In genomic region chr11:43568263-43568662, GRCm38 (mm10) we compare ENCODE assay signal across 11 mouse cellular contexts. TPM values are rescaled to one million over a fixed set of nuclear protein-coding genes. Genes with fewer than 3 reads are reported as not detected.
A peak's percentile ranks its signal among the peaks of the same experiment; 100 is the strongest.
DNase-seq lines count a peak whose midpoint lies in the region; ATAC-seq and TF ChIP-seq lines count a peak whose summit lies in the region.
"Had no signal": no experiment of that assay in that cellular context is flagged by ENCODE, and none has a peak within 500 bp of the region (broad histone marks: within the 10 kb centered on the region; RNA-seq: fewer than 3 reads in every experiment).

No protein-coding gene starts in this region.

- no peak overlapping the region for H3K4me2 ChIP-seq in liver, embryonic 11.5 days
- H3K4me2 ChIP-seq in lung, embryonic 14.5 days: no peak overlapping the region

- H3K4me3 ChIP-seq in liver, adult 2 months (ENCODE audit: insufficient read depth, low read depth, low read length): no peak overlapping the region
- no peak overlapping the region for H3K4me3 ChIP-seq in liver, embryonic 11.5 days (ENCODE audit: low read depth, low read length)
- H3K4me3 ChIP-seq in lung, embryonic 14.5 days (ENCODE audit: low read depth, low read length): no peak overlapping the region
- H3K4me3 ChIP-seq: erythroblast, embryonic 14.5 days had no signal

- H3K9me3 ChIP-seq in liver, embryonic 11.5 days (ENCODE audit: control insufficient read depth, low read length): no peaks in the 10 kb centered on the region
- H3K9me3 ChIP-seq in lung, embryonic 14.5 days (ENCODE audit: low read depth, low read length): no peaks in the 10 kb centered on the region

- 52% methylated on average over 5 of the region's 5 CpGs for WGBS in liver, adult 2 months
- WGBS in liver, embryonic 11.5 days: 40% methylated on average over 5 of the region's 5 CpGs
- WGBS in lung, embryonic 14.5 days: 59% methylated on average over 5 of the region's 5 CpGs

- no peak overlapping the region for H3K27ac ChIP-seq in liver, adult 2 months (replicated peaks; ENCODE audit: insufficient read depth, low read depth, low read length)
- no peak overlapping the region for H3K27ac ChIP-seq in liver, embryonic 11.5 days (ENCODE audit: low read depth, low read length)
- H3K27ac ChIP-seq in lung, embryonic 14.5 days (ENCODE audit: low read depth): peak overlapping the region; percentile 13; the same call in 1 of the 2 replicates
- H3K27ac ChIP-seq: macrophage had no signal

- ATAC-seq in liver, embryonic 11.5 days (replicated peaks; ENCODE audit: low FRiP score): no peak
- 0 out of 2 replicates have a peak, but pooled peaks have one; percentile 52 for ATAC-seq in erythroblast, adult 5-6 weeks (replicated peaks; ENCODE audit: low FRiP score, poor library complexity, severe bottlenecking)
- no peak for ATAC-seq in lung, embryonic 14.5 days (ENCODE audit: insufficient read depth)
- no peak for ATAC-seq in erythroid progenitor cell, adult 5-6 weeks (replicated peaks; ENCODE audit: low FRiP score, poor library complexity, severe bottlenecking)

- no peak overlapping the region for H3K9ac ChIP-seq in liver, adult 2 months (ENCODE audit: low read depth, low read length)
- H3K9ac ChIP-seq in liver, embryonic 11.5 days (ENCODE audit: low read depth, low read length): no peak overlapping the region
- H3K9ac ChIP-seq in lung, embryonic 14.5 days: no peak overlapping the region

- no peak for TF ChIP-seq POLR2A in liver, adult 2 months (IDR thresholded peaks at IDR 0.05; ENCODE audit: extremely low read depth, insufficient read depth, low read length)

- H3K36me3 ChIP-seq in liver, adult 2 months (ENCODE audit: control insufficient read depth, insufficient read depth, low read length): no peaks in the 10 kb centered on the region
- no peaks in the 10 kb centered on the region for H3K36me3 ChIP-seq in liver, embryonic 11.5 days (ENCODE audit: control insufficient read depth, insufficient read depth, low read length)
- H3K36me3 ChIP-seq in lung, embryonic 14.5 days (ENCODE audit: insufficient read depth): 0 out of 2 replicates have a peak, but pooled peaks cover 3% of the 10 kb centered on the region

- no peaks in the 10 kb centered on the region for H3K4me1 ChIP-seq in liver, adult 2 months (ENCODE audit: control insufficient read depth, insufficient read depth, low read length)
- peaks cover 6% of the 10 kb centered on the region for H3K4me1 ChIP-seq in liver, embryonic 11.5 days (replicated peaks; ENCODE audit: control insufficient read depth, insufficient read depth, low read length)
- no peaks in the 10 kb centered on the region; the same call in 1 of the 2 replicates for H3K4me1 ChIP-seq in lung, embryonic 14.5 days (ENCODE audit: insufficient read depth)

- H3K79me2 ChIP-seq in liver, adult 2 months (ENCODE audit: control insufficient read depth, insufficient read depth, low read length): no peaks in the 10 kb centered on the region

- DNase-seq in adrenal gland, postnatal 25 days: peak; percentile 35
- no peak for DNase-seq in adrenal gland, postnatal 4 days (ENCODE audit: low spot score in 2 of 2)
- peak; percentile 28 for DNase-seq in liver, adult 2 months (ENCODE audit: extremely low read depth, low read depth, low spot score)
- no peak for DNase-seq in liver, embryonic 11.5 days (ENCODE audit: low spot score)
- peak; percentile 47 for DNase-seq in lung, embryonic 14.5 days
- peak; percentile 58 for DNase-seq in thymus, postnatal 25 days

- no peaks in the 10 kb centered on the region for H3K27me3 ChIP-seq in liver, adult 2 months (ENCODE audit: control insufficient read depth, insufficient read depth, low read length)
- H3K27me3 ChIP-seq in liver, embryonic 11.5 days (replicated peaks; ENCODE audit: control insufficient read depth, insufficient read depth, low read length): no peaks in the 10 kb centered on the region
- H3K27me3 ChIP-seq in lung, embryonic 14.5 days (ENCODE audit: insufficient read depth, low read length): no peaks in the 10 kb centered on the region

- peak; percentile 62 for TF ChIP-seq CTCF in liver, adult 2 months (IDR thresholded peaks at IDR 0.05; ENCODE audit: low read depth, low read length)
- peak; percentile 75 for TF ChIP-seq CTCF in lung, embryonic 14.5 days (IDR thresholded peaks at IDR 0.05; ENCODE audit: low read depth)

RNA-seq across cellular contexts. Expression of gene 4933415A04Rik, which starts 18.6 kb away (rescaled TPM):
- 1.0 and 1.1 TPM in 2 replicates for total RNA-seq in adrenal gland, postnatal 25 days (2021)
- total RNA-seq in adrenal gland, postnatal 4 days (2021): 1 to 10 TPM; 3.7 to 4.0 TPM
- not detected in 2 replicates for total RNA-seq in liver, adult 2 months (2014; rRNA removed)
- polyA plus RNA-seq in liver, adult 2 months (2012; rRNA removed): not detected in 2 replicates
- 2.1 and 2.7 TPM in 2 replicates for polyA plus RNA-seq in liver, embryonic 11.5 days (2014; fragmentation: Nextera tagmentation; extraction: Ambion mirVana)
- not detected in 2 replicates for total RNA-seq in erythroblast, adult 5-6 weeks (2015; ENCODE audit: low replicate concordance)
- not detected in 2 replicates for total RNA-seq in erythroblast, adult 5-6 weeks (2017; ENCODE audit: low replicate concordance)
- polyA plus RNA-seq in lung, embryonic 14.5 days (2014; fragmentation: Nextera tagmentation; extraction: Ambion mirVana): 6.9 and 7.6 TPM in 2 replicates
- not detected in 2 replicates for total RNA-seq in erythroid progenitor cell, adult 5-6 weeks (2015; ENCODE audit: low replicate concordance)
- not detected in 2 replicates for total RNA-seq in erythroid progenitor cell, adult 5-6 weeks (2017; ENCODE audit: low replicate concordance)
- polyA plus RNA-seq: erythroblast, embryonic 14.5 days; macrophage had no signal

RNA-seq across cellular contexts. Expression of gene Fabp6, which starts 33.1 kb away (rescaled TPM):
- not detected in 2 replicates for total RNA-seq in adrenal gland, postnatal 25 days (2021)
- not detected for total RNA-seq in adrenal gland, postnatal 4 days (2021)
- not detected in 2 replicates for total RNA-seq in liver, adult 2 months (2014; rRNA removed)
- not detected in 2 replicates for polyA plus RNA-seq in liver, adult 2 months (2012; rRNA removed)
- polyA plus RNA-seq in liver, embryonic 11.5 days (2014; fragmentation: Nextera tagmentation; extraction: Ambion mirVana): not detected in 2 replicates
- not detected in 2 replicates for total RNA-seq in erythroblast, adult 5-6 weeks (2015; ENCODE audit: low replicate concordance)
- not detected in 2 replicates for total RNA-seq in erythroblast, adult 5-6 weeks (2017; ENCODE audit: low replicate concordance)
- polyA plus RNA-seq in lung, embryonic 14.5 days (2014; fragmentation: Nextera tagmentation; extraction: Ambion mirVana): not detected in 2 replicates
- total RNA-seq in erythroid progenitor cell, adult 5-6 weeks (2015; ENCODE audit: low replicate concordance): not detected in 2 replicates
- not detected in 2 replicates for total RNA-seq in erythroid progenitor cell, adult 5-6 weeks (2017; ENCODE audit: low replicate concordance)
- total RNA-seq: ES-E14 had no signal
- polyA plus RNA-seq: erythroblast, embryonic 14.5 days; macrophage had no signal

RNA-seq across cellular contexts. Expression of gene Ccnjl, which starts 39.7 kb away (rescaled TPM):
- total RNA-seq in adrenal gland, postnatal 25 days (2021): 3.2 and 3.9 TPM in 2 replicates
- 10 to 100 TPM; 10.2 to 16.2 TPM for total RNA-seq in adrenal gland, postnatal 4 days (2021)
- total RNA-seq in liver, adult 2 months (2014; rRNA removed): 0.07 and 0.09 TPM in 2 replicates
- polyA plus RNA-seq in liver, adult 2 months (2012; rRNA removed): 0.10 and 0.20 TPM in 2 replicates
- 11.8 and 12.7 TPM in 2 replicates for polyA plus RNA-seq in liver, embryonic 11.5 days (2014; fragmentation: Nextera tagmentation; extraction: Ambion mirVana)
- not detected in 2 replicates for total RNA-seq in erythroblast, adult 5-6 weeks (2015; ENCODE audit: low replicate concordance)
- 0.98 TPM in 1 of 2 replicates, not detected in the other for total RNA-seq in erythroblast, adult 5-6 weeks (2017; ENCODE audit: low replicate concordance)
- 28.1 and 32.9 TPM in 2 replicates for polyA plus RNA-seq in lung, embryonic 14.5 days (2014; fragmentation: Nextera tagmentation; extraction: Ambion mirVana)
- total RNA-seq in erythroid progenitor cell, adult 5-6 weeks (2015; ENCODE audit: low replicate concordance): not detected in 2 replicates
- total RNA-seq in erythroid progenitor cell, adult 5-6 weeks (2017; ENCODE audit: low replicate concordance): not detected in 2 replicates
- polyA plus RNA-seq: erythroblast, embryonic 14.5 days had no signal

Comparison
In these comparisons a context has a peak if more than half of its experiments do, and no peak if none do; other contexts are left out.
1. DNase-seq: peak in adrenal gland, postnatal 25 days (single experiment), liver, adult 2 months (single experiment), lung, embryonic 14.5 days (single experiment) and thymus, postnatal 25 days (single experiment); none in adrenal gland, postnatal 4 days (0 of 2) and liver, embryonic 11.5 days (single experiment).